Mouse (Mus musculus) forebrain, embryonic 10.5 days (tissue): ENCODE measurements around the gene Ksr2. TPM values are rescaled to one million over a fixed set of nuclear protein-coding genes. Genes with fewer than 3 reads are reported as not detected.
"Not testable (repeated sequence)": the region's sequence is repeated elsewhere in the genome, so short reads cannot be mapped to it uniquely, and the experiment has no call there.

Source experiments
- DNase-seq: peaks from one replicate; pipeline ENCODE4 v3.0.0-alpha.2; 2017; ENCODE audit warnings: low spot score; ENCODE audit errors: extremely low spot score
- H3K27ac ChIP-seq: fragments of 300-500 bp; sonication (generic); 2 replicates; pipeline ENCODE4 v1.5.1; 2016; ENCODE audit warnings: mild to moderate bottlenecking
- H3K27me3 ChIP-seq: fragments of 300-500 bp; sonication (generic); 2 replicates; pipeline ENCODE4 v1.6.1; 2016; ENCODE audit warnings: mild to moderate bottlenecking; ENCODE audit not compliant: poor library complexity, severe bottlenecking
- H3K36me3 ChIP-seq: fragments of 300-500 bp; sonication (generic); replicated peaks from 2 replicates; pipeline ENCODE4 v1.6.1; 2016; ENCODE audit warnings: mild to moderate bottlenecking, moderate library complexity
- H3K4me1 ChIP-seq: fragments of 300-500 bp; sonication (generic); 2 replicates; pipeline ENCODE4 v1.6.1; 2016
- H3K4me3 ChIP-seq: fragments of 300-500 bp; sonication (generic); 2 replicates; pipeline ENCODE4 v1.5.1; 2016; ENCODE audit warnings: mild to moderate bottlenecking, moderate library complexity
- H3K9me3 ChIP-seq: fragments of 300-500 bp; sonication (generic); 2 replicates; pipeline ENCODE4 v1.6.1; 2016; ENCODE audit warnings: mild to moderate bottlenecking, moderate library complexity
- WGBS: fragments of 180-500 bp; shearing (Covaris S2); methylation state at CpG from one replicate; pipeline ENCODE4 v1.1.7; 2016; 5-methylcytosine and 5-hydroxymethylcytosine counted together
- polyA plus RNA-seq: library from polyadenylated mRNA; unstranded; fragments of >200 nt; fragmentation: Nextera tagmentation; extraction: Ambion mirVana; gene quantifications from 2 replicates; pipeline ENCODE4 v1.2.1, GENCODE M21; 2016

Gene Ksr2
- 0.26 and 0.40 TPM in 2 replicates for polyA plus RNA-seq

DNA sequence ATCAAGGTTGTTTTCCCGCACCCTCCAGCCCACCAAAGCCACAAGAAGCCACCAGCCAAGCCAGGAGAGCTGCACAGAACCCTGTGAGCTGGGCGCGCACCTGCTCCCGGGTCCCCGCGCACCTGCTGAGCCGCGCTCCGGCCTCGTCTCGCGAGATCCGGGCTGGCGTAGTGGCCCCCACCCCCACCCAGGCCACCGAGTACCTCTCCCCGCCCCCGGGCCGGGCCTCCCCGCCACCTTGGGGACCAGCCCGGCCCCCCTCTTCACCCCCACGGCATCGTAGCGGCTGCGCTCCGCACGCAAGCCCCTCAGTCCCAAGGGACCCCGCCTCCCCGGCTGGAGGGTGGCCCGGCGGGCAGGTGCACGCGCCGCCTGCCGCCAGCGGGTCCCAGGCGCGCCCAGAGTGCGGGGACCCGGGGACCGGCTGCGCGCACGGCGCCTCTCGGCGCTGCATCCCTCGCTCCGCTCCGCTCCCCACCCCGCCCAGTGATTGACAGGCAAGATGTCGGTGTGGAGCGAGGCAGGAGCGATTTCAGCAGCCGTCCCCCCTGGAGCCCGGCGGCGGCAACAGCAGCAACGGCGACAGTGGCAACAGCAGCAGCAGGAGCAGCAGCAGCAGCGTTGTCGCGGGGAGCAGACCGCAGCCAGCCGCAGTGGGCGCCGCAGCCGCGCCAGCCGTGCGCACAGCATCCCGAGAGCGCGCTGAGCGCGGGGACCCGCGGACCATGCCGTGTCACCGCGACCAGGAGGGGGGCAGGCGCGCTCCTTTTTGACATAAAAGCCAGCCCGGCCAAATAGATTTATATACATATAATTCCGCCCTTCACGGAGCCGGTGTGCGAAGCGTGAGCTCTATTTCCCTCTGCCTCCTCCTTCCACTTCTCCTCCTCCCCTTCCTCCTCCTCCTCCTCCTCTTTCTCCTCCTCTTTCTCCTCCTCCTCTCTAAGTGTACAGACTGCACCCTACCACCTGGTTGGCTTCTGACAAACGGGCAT is at the start of gene Ksr2:
Ksr2 (plus strand) TSS at position 494 of the 995 bp plus-strand sequence.
- Histone ChIP-seq H3K9me3 (no peaks in the 10 kb centered on the region), H3K4me3 (peak within 1 kb of the TSS; percentile 81), H3K36me3 (no peaks in the 10 kb centered on the region), H3K4me1 (peaks cover 24% of the 10 kb centered on the region), H3K27ac (peak within 1 kb of the TSS; percentile 91), H3K27me3 (peaks cover 85% of the 10 kb centered on the region)
- DNase-seq, result peak; percentile 78
- WGBS, result under 1% methylated on average over 83 of the region's 89 CpGs

DNA sequence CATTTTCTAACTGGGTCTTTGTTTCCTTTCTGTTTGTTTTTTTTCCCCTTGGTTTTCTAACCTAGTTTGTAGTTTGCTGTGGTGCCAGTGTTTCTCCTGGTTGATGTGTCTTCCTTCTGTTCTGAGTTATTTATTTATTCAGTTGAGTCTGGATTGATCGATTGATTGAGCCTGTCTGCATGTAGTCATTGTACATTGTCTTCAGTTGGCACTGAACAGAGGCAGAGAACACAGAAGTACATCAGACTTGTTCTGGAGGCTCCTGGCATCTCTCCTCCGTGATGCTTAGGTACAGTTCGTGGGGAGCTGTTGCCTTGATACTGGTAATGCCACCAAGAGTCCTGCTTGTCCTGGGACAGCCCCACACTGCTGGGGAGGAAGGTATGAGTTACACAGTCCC is 49.0 kb upstream of the Ksr2 start:
- Histone ChIP-seq H3K9me3 (no peaks in the 10 kb centered on the region), H3K27ac (no peak overlapping the region), H3K27me3 (no peaks in the 10 kb centered on the region), H3K4me3 (no peak overlapping the region), H3K36me3 (peaks cover 60% of the 10 kb centered on the region), H3K4me1 (peaks cover 47% of the 10 kb centered on the region)
- 86% methylated on average over 3 of the region's 3 CpGs for WGBS
- no peak for DNase-seq

DNA sequence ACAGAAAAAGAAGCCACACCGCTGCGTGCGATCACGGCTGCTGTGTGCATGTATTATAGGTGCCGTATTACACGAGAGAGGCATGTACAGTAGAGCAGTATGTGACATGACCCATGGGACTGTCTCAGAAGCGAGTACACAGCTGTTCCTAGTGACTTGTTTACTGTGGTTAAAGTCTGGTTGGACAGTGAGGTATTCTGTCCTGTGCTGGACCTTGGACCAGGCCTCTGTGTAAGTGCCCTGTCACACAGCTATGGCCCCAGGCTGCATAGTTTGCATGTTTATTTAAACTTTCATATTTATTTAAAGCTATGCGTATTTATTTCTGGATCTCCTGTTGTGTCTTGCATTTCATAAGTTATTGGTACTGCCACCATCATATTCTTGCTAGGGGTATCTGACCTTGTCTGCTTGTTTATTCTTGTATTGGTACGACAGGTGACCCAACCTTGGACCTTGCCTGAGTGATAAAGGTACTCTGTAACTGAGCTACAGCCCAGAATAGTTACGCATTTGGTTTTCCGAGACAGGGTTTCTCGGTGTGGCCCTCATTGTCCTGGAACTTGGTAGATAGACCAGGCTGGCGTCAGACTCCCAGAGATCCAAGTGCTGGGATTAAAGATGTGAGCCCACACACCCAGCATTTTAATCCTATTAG is 47.8 kb upstream of the Ksr2 start:
- Histone ChIP-seq H3K27me3 (no peaks in the 10 kb centered on the region), H3K4me3 (no peak overlapping the region), H3K9me3 (no peaks in the 10 kb centered on the region), H3K27ac (no peak overlapping the region), H3K4me1 (peaks cover 34% of the 10 kb centered on the region), H3K36me3 (peaks cover 73% of the 10 kb centered on the region)
- DNase-seq, result no peak
- 92% methylated on average over 13 of the region's 13 CpGs for WGBS

- H3K4me1 ChIP-seq, result peaks cover 23% of the 10 kb centered on the region
- WGBS, result 55% methylated on average over 8 of the region's 8 CpGs
- DNase-seq, result no peak
- H3K27me3 ChIP-seq, result no peaks in the 10 kb centered on the region
- peaks cover 84% of the 10 kb centered on the region for H3K36me3 ChIP-seq
- H3K27ac ChIP-seq, result no peak overlapping the region
- no peak overlapping the region for H3K4me3 ChIP-seq
- no peaks in the 10 kb centered on the region for H3K9me3 ChIP-seq
These were observed 46.6 kb upstream of the Ksr2 start for GRCm38 (mm10) chr5:117367206-117367605.

DNA sequence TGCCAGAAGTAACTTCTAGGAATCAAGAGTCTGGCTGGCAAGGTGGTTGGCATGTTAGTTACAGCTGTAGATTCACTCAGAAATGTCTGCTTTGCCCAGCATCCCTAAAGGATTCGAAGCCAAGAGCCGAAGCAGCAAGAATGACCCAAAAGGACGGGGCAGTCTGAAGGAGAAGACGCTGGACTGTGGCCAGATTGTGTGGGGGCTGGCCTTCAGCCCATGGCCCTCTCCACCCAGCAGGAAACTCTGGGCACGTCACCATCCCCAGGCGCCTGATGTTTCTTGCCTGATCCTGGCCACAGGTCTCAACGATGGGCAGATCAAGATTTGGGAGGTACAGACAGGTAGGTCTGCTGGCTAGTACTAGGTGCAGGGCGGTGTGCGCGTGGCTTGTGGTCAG is 43.2 kb upstream of the Ksr2 start:
- Histone ChIP-seq H3K36me3 (peaks cover 95% of the 10 kb centered on the region), H3K4me3 (no peak overlapping the region)
- WGBS, result 95% methylated on average over 10 of the region's 10 CpGs

GRCm38 (mm10) chr5:117373418-117373817 is 40.4 kb upstream of the Ksr2 start:
- H3K9me3 ChIP-seq, result no peaks in the 10 kb centered on the region
- no peak overlapping the region for H3K27ac ChIP-seq
- WGBS, result 95% methylated on average over 9 of the region's 9 CpGs
- H3K27me3 ChIP-seq, result no peaks in the 10 kb centered on the region
- no peak for DNase-seq
- H3K4me1 ChIP-seq, result no peaks in the 10 kb centered on the region
- peaks cover 100% of the 10 kb centered on the region for H3K36me3 ChIP-seq
- H3K4me3 ChIP-seq, result no peak overlapping the region

More for the DNA sequence above, 43.2 kb upstream of the Ksr2 start:
- Histone ChIP-seq H3K4me1 (peaks cover 6% of the 10 kb centered on the region; the same call in 1 of the 2 replicates), H3K27ac (no peak overlapping the region), H3K9me3 (no peaks in the 10 kb centered on the region), H3K27me3 (no peaks in the 10 kb centered on the region)
- DNase-seq, result no peak

DNA sequence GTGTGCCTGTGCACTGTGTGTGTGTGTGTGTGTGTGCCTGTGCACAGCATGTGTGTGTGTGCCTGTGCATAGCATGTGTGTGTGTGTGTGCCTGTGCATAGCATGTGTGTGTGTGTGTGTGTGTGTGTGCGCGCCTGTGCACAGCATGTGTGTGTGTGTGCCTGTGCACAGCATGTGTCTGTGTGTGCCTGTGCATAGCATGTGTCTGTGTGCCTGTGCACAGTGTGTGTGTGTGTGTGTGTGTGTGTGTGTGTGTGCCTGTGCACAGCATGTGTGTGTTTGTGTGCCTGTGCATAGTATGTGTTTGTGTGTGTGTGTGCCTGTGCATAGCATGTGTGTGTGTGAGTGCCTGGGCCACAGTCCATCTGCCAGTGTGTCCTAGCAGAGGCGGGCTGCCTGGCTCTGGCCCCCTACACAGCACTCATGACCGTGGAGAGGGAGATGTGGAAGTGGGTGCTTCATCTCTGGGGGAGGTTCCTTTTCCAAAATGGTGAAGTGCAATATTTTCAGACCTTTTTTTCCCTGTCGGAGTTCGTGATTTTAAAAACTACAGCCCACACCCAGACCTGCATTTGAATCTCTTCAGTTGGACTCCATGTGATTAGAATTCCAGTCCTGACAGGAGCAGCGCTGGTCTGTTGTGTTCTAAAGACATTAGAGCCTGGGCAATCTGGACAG is 39.3 kb upstream of the Ksr2 start:
- no peak for DNase-seq
- 92% methylated on average over 7 of the region's 7 CpGs for WGBS
- H3K36me3 ChIP-seq, result peaks cover 100% of the 10 kb centered on the region

GRCm38 (mm10) chr5:117376331-117376761 is 37.5 kb upstream of the Ksr2 start:
- H3K27me3 ChIP-seq, result no peaks in the 10 kb centered on the region
- H3K9me3 ChIP-seq, result no peaks in the 10 kb centered on the region
- no peak overlapping the region for H3K27ac ChIP-seq
- no peaks in the 10 kb centered on the region for H3K4me1 ChIP-seq
- DNase-seq, result no peak
- H3K4me3 ChIP-seq, result no peak overlapping the region
- H3K36me3 ChIP-seq, result peaks cover 100% of the 10 kb centered on the region
- 85% methylated on average over 11 of the region's 11 CpGs for WGBS

More for the DNA sequence above, 39.3 kb upstream of the Ksr2 start:
- Histone ChIP-seq H3K4me1 (no peaks in the 10 kb centered on the region), H3K9me3 (no peaks in the 10 kb centered on the region), H3K4me3 (no peak overlapping the region), H3K27me3 (no peaks in the 10 kb centered on the region), H3K27ac (no peak overlapping the region)

- H3K4me1 ChIP-seq, H3K27me3 ChIP-seq, DNase-seq, H3K27ac ChIP-seq, H3K4me3 ChIP-seq, H3K9me3 ChIP-seq: not testable (repeated sequence)
- H3K36me3 ChIP-seq, result peaks cover 100% of the 10 kb centered on the region
- 94% methylated on average over 14 of the region's 14 CpGs for WGBS
These were observed 36.1 kb upstream of the Ksr2 start for GRCm38 (mm10) chr5:117377731-117378130.

DNA sequence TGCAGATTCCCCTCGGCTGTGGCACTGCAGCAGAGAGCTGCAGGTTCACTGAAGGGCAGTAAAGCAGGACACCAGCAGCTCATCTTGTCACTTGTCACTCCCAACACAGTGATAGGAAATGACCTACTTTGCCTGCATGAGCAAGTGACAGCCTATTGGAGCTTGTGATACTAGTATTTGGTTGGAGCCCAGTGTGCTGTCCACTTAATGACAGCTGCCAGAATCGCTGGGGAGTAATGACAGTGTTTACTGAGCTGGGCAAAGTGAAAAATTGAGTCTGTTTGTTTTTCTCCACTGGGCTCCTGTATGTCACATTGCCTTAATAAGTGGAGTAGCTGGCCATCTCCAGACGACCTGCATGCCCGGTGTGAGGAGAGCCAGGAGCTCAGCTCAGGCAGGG is 33.6 kb upstream of the Ksr2 start:
- Histone ChIP-seq H3K9me3 (no peaks in the 10 kb centered on the region), H3K4me1 (no peaks in the 10 kb centered on the region), H3K27me3 (no peaks in the 10 kb centered on the region), H3K4me3 (no peak overlapping the region), H3K27ac (no peak overlapping the region), H3K36me3 (peaks cover 100% of the 10 kb centered on the region)
- WGBS, result 89% methylated on average over 4 of the region's 4 CpGs
- DNase-seq, result no peak

GRCm38 (mm10) chr5:117381785-117382184 is 32.0 kb upstream of the Ksr2 start:
- no peak overlapping the region for H3K27ac ChIP-seq
- 82% methylated on average over 7 of the region's 7 CpGs for WGBS
- H3K4me3 ChIP-seq, result no peak overlapping the region
- peaks cover 100% of the 10 kb centered on the region for H3K36me3 ChIP-seq
- H3K4me1 ChIP-seq, result no peaks in the 10 kb centered on the region
- H3K27me3 ChIP-seq, result no peaks in the 10 kb centered on the region
- no peaks in the 10 kb centered on the region for H3K9me3 ChIP-seq
- no peak for DNase-seq

DNA sequence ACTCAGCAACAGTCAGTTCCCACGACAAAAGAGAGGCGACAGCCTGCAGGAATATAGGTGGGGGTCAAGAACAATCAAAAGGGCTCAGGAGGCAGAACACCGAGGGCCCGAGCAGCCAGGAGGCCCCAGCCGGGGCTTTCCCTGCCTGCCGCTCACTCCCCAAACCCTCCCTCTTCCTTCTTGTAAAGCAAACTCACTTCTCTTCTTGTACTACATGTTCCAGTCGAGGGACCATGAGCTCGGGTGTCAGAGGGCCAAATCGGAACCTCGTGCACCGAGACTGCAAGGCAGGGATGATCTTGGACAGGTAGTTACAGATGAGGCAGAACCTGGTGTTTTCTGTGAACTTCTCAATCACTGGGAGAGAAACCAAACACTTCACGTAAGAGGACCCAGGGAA is 30.6 kb upstream of the Ksr2 start:
- H3K9me3 ChIP-seq, result no peaks in the 10 kb centered on the region
- peaks cover 95% of the 10 kb centered on the region for H3K36me3 ChIP-seq
- no peaks in the 10 kb centered on the region for H3K27me3 ChIP-seq
- H3K27ac ChIP-seq, result no peak overlapping the region
- H3K4me1 ChIP-seq, result peaks cover 12% of the 10 kb centered on the region
- no peak for DNase-seq
- H3K4me3 ChIP-seq, result no peak overlapping the region
- WGBS, result 89% methylated on average over 12 of the region's 12 CpGs
